Mouse (Mus musculus): ENCODE data around the gene 2900026A02Rik. TPM values are rescaled to one million over a fixed set of nuclear protein-coding genes. Genes with fewer than 3 reads are reported as not detected.

The 2900026A02Rik gene
- total and polyA plus RNA-seq, 3 experiments: 0.05 TPM; not detected in 2

GRCm38 (mm10) chr5:113082356-113083168, 138.5 kb downstream of the 2900026A02Rik start:
- no peak for ATAC-seq (ENCODE audit: extremely low read depth, insufficient number of reproducible peaks, low FRiP score, poor library complexity, severe bottlenecking)
- DNase-seq (ENCODE audit: low spot score): no peak
- no peak for TF ChIP-seq GATA2 (IDR thresholded peaks at IDR 0.05; ENCODE audit: borderline replicate concordance, low read depth, low read length)
- no peak for TF ChIP-seq GATA1 (IDR thresholded peaks at IDR 0.05; ENCODE audit: borderline replicate concordance, low read length)
- no peak for TF ChIP-seq CTCF (IDR thresholded peaks at IDR 0.05; ENCODE audit: low read depth, low read length)
- no peak for TF ChIP-seq TAL1 (conservative IDR thresholded peaks at IDR 0.05; ENCODE audit: low read depth, low read length)
- no peak for TF ChIP-seq POLR2AphosphoS5 (IDR thresholded peaks at IDR 0.05; ENCODE audit: insufficient replicate concordance, low read depth, low read length)
- peaks cover 91% of the 10 kb centered on the region for H3K9me3 ChIP-seq (replicated peaks)
- no peaks in the 10 kb centered on the region for H3K27me3 ChIP-seq (ENCODE audit: insufficient read depth, low read length)
- no peak overlapping the region for H3K4me3 ChIP-seq (ENCODE audit: low read depth, low read length)
- no peaks in the 10 kb centered on the region for H3K36me3 ChIP-seq (replicated peaks)
- H3K4me1 ChIP-seq (ENCODE audit: insufficient read depth, low read depth, low read length): no peaks in the 10 kb centered on the region

GRCm38 (mm10) chr5:113081439-113081838, 139.6 kb downstream of the 2900026A02Rik start, which contains the start of gene Crybb3:
Crybb3 (minus strand) TSS chr5:113081584.
- no peaks in the 10 kb centered on the region for H3K36me3 ChIP-seq (replicated peaks)
- TF ChIP-seq TAL1 (conservative IDR thresholded peaks at IDR 0.05; ENCODE audit: low read depth, low read length): no peak
- no peak for TF ChIP-seq CTCF (IDR thresholded peaks at IDR 0.05; ENCODE audit: low read depth, low read length)
- no peak for TF ChIP-seq GATA2 (IDR thresholded peaks at IDR 0.05; ENCODE audit: borderline replicate concordance, low read depth, low read length)
- no peak for TF ChIP-seq POLR2AphosphoS5 (IDR thresholded peaks at IDR 0.05; ENCODE audit: insufficient replicate concordance, low read depth, low read length)
- no peak for TF ChIP-seq GATA1 (IDR thresholded peaks at IDR 0.05; ENCODE audit: borderline replicate concordance, low read length)

GRCm38 (mm10) chr5:113081020-113081419, 140.0 kb downstream of the 2900026A02Rik start:
- H3K4me3 ChIP-seq (ENCODE audit: low read depth, low read length): peak overlapping the region; percentile 17; the same call in 1 of the 2 replicates
- no peak for ATAC-seq (ENCODE audit: extremely low read depth, insufficient number of reproducible peaks, low FRiP score, poor library complexity, severe bottlenecking)

More at GRCm38 (mm10) chr5:113081439-113081838, 139.6 kb downstream of the 2900026A02Rik start, which contains the start of gene Crybb3:
- peaks cover 89% of the 10 kb centered on the region for H3K9me3 ChIP-seq (replicated peaks)
- peaks cover 2% of the 10 kb centered on the region; the same call in 1 of the 2 replicates for H3K27me3 ChIP-seq (ENCODE audit: insufficient read depth, low read length)
- ATAC-seq (ENCODE audit: extremely low read depth, insufficient number of reproducible peaks, low FRiP score, poor library complexity, severe bottlenecking) (no peak), DNase-seq (ENCODE audit: low spot score) (no peak)
- peak within 1 kb of the TSS; percentile 17; the same call in 1 of the 2 replicates for H3K4me3 ChIP-seq (ENCODE audit: low read depth, low read length)
- no peaks in the 10 kb centered on the region for H3K4me1 ChIP-seq (ENCODE audit: insufficient read depth, low read depth, low read length)

GRCm38 (mm10) chr5:113079783-113080182, 141.3 kb downstream of the 2900026A02Rik start:
- no peak for TF ChIP-seq GATA1 (IDR thresholded peaks at IDR 0.05; ENCODE audit: borderline replicate concordance, low read length)
- TF ChIP-seq GATA2 (IDR thresholded peaks at IDR 0.05; ENCODE audit: borderline replicate concordance, low read depth, low read length): no peak
- no peak for TF ChIP-seq CTCF (IDR thresholded peaks at IDR 0.05; ENCODE audit: low read depth, low read length)
- H3K9me3 ChIP-seq (replicated peaks): peaks cover 89% of the 10 kb centered on the region
- no peak overlapping the region for H3K4me3 ChIP-seq (ENCODE audit: low read depth, low read length)
- no peak for DNase-seq (ENCODE audit: low spot score)
- ATAC-seq (ENCODE audit: extremely low read depth, insufficient number of reproducible peaks, low FRiP score, poor library complexity, severe bottlenecking): no peak
- no peaks in the 10 kb centered on the region for H3K36me3 ChIP-seq (replicated peaks)
- no peaks in the 10 kb centered on the region for H3K4me1 ChIP-seq (ENCODE audit: insufficient read depth, low read depth, low read length)
- H3K27me3 ChIP-seq (ENCODE audit: insufficient read depth, low read length): peaks cover 2% of the 10 kb centered on the region; the same call in 1 of the 2 replicates

More at GRCm38 (mm10) chr5:113081020-113081419, 140.0 kb downstream of the 2900026A02Rik start:
- Histone ChIP-seq H3K4me1 (ENCODE audit: insufficient read depth, low read depth, low read length) (no peaks in the 10 kb centered on the region), H3K9me3 (replicated peaks) (peaks cover 89% of the 10 kb centered on the region), H3K36me3 (replicated peaks) (no peaks in the 10 kb centered on the region), H3K27me3 (ENCODE audit: insufficient read depth, low read length) (peaks cover 2% of the 10 kb centered on the region; the same call in 1 of the 2 replicates)
- no peak for TF ChIP-seq TAL1 (conservative IDR thresholded peaks at IDR 0.05; ENCODE audit: low read depth, low read length)
- no peak for TF ChIP-seq GATA1 (IDR thresholded peaks at IDR 0.05; ENCODE audit: borderline replicate concordance, low read length)
- TF ChIP-seq CTCF (IDR thresholded peaks at IDR 0.05; ENCODE audit: low read depth, low read length): no peak
- TF ChIP-seq POLR2AphosphoS5 (IDR thresholded peaks at IDR 0.05; ENCODE audit: insufficient replicate concordance, low read depth, low read length): no peak
- no peak for TF ChIP-seq GATA2 (IDR thresholded peaks at IDR 0.05; ENCODE audit: borderline replicate concordance, low read depth, low read length)
- no peak for DNase-seq (ENCODE audit: low spot score)

- no peaks in the 10 kb centered on the region for H3K4me1 ChIP-seq (ENCODE audit: insufficient read depth, low read depth, low read length)
- H3K9me3 ChIP-seq (replicated peaks): peaks cover 88% of the 10 kb centered on the region
- H3K4me3 ChIP-seq (ENCODE audit: low read depth, low read length): no peak overlapping the region
- DNase-seq (ENCODE audit: low spot score): no peak
- ATAC-seq (ENCODE audit: extremely low read depth, insufficient number of reproducible peaks, low FRiP score, poor library complexity, severe bottlenecking): no peak
- TF ChIP-seq GATA1 (IDR thresholded peaks at IDR 0.05; ENCODE audit: borderline replicate concordance, low read length) (no peak), POLR2AphosphoS5 (IDR thresholded peaks at IDR 0.05; ENCODE audit: insufficient replicate concordance, low read depth, low read length) (no peak), TAL1 (conservative IDR thresholded peaks at IDR 0.05; ENCODE audit: low read depth, low read length) (no peak), CTCF (IDR thresholded peaks at IDR 0.05; ENCODE audit: low read depth, low read length) (no peak), GATA2 (IDR thresholded peaks at IDR 0.05; ENCODE audit: borderline replicate concordance, low read depth, low read length) (no peak)
- peaks cover 2% of the 10 kb centered on the region; the same call in 1 of the 2 replicates for H3K27me3 ChIP-seq (ENCODE audit: insufficient read depth, low read length)
- no peaks in the 10 kb centered on the region for H3K36me3 ChIP-seq (replicated peaks)
Measured at GRCm38 (mm10) chr5:113078686-113079085, 142.3 kb downstream of the 2900026A02Rik start.

- H3K27me3 ChIP-seq (ENCODE audit: insufficient read depth, low read length): no peaks in the 10 kb centered on the region
- no peak for ATAC-seq (ENCODE audit: extremely low read depth, insufficient number of reproducible peaks, low FRiP score, poor library complexity, severe bottlenecking)
Measured at GRCm38 (mm10) chr5:113070017-113070416, 151.0 kb downstream of the 2900026A02Rik start, which contains the start of gene Crybb2. Crybb2 (minus strand) TSS chr5:113070117.

More at GRCm38 (mm10) chr5:113070017-113070416, 151.0 kb downstream of the 2900026A02Rik start, which contains the start of gene Crybb2:
- Histone ChIP-seq H3K4me3 (ENCODE audit: low read depth, low read length) (no peak within 1 kb of the TSS), H3K9me3 (replicated peaks) (peaks cover 78% of the 10 kb centered on the region), H3K36me3 (replicated peaks) (no peaks in the 10 kb centered on the region), H3K4me1 (ENCODE audit: insufficient read depth, low read depth, low read length) (no peaks in the 10 kb centered on the region)
- TF ChIP-seq POLR2AphosphoS5 (IDR thresholded peaks at IDR 0.05; ENCODE audit: insufficient replicate concordance, low read depth, low read length): no peak
- no peak for TF ChIP-seq TAL1 (conservative IDR thresholded peaks at IDR 0.05; ENCODE audit: low read depth, low read length)
- TF ChIP-seq GATA1 (IDR thresholded peaks at IDR 0.05; ENCODE audit: borderline replicate concordance, low read length): no peak
- TF ChIP-seq CTCF (IDR thresholded peaks at IDR 0.05; ENCODE audit: low read depth, low read length): no peak
- DNase-seq (ENCODE audit: low spot score): no peak
